Mouse (Mus musculus) heart, embryonic 13.5 days (tissue): ENCODE results near the gene Myh3. TPM values are rescaled to one million over a fixed set of nuclear protein-coding genes. Genes with fewer than 3 reads are reported as not detected.

ENCODE experiments used
- ATAC-seq: fragments of 200-750 bp; cut with Nextera tagmentation; 2 replicates; pipeline ENCODE4 v1.8.0; 2017; ENCODE audit warnings: moderate TSS enrichment; ENCODE audit not compliant: insufficient number of reproducible peaks, low FRiP score, low TSS enrichment; ENCODE audit errors: extremely low read depth
- H3K27ac ChIP-seq: fragments of 300-500 bp; sonication (generic); replicated peaks from 2 replicates; pipeline ENCODE4 v1.5.1; 2015; ENCODE audit warnings: moderate library complexity, mild to moderate bottlenecking, inconsistent platforms
- H3K27me3 ChIP-seq: fragments of 300-500 bp; sonication (generic); replicated peaks from 2 replicates; pipeline ENCODE4 v1.6.1; 2015; ENCODE audit warnings: mild to moderate bottlenecking, inconsistent platforms
- H3K36me3 ChIP-seq: fragments of 300-500 bp; sonication (generic); 2 replicates; pipeline ENCODE4 v1.6.1; 2015; ENCODE audit warnings: mild to moderate bottlenecking, inconsistent platforms
- H3K4me1 ChIP-seq: fragments of 300-500 bp; sonication (generic); 2 replicates; pipeline ENCODE4 v1.6.1; 2015; ENCODE audit warnings: inconsistent platforms
- H3K4me2 ChIP-seq: fragments of 300-500 bp; sonication (generic); 2 replicates; pipeline ENCODE4 v1.6.1; 2015; ENCODE audit warnings: inconsistent platforms, mild to moderate bottlenecking, moderate library complexity
- H3K4me3 ChIP-seq: fragments of 300-500 bp; sonication (generic); 2 replicates; pipeline ENCODE4 v1.5.1; 2015; ENCODE audit warnings: moderate library complexity, mild to moderate bottlenecking, inconsistent platforms
- H3K9ac ChIP-seq: fragments of 300-500 bp; sonication (generic); 2 replicates; pipeline ENCODE4 v1.6.1; 2015; ENCODE audit warnings: inconsistent platforms, mild to moderate bottlenecking, moderate library complexity
- H3K9me3 ChIP-seq: fragments of 300-500 bp; sonication (generic); 2 replicates; pipeline ENCODE4 v1.6.1; 2016; ENCODE audit warnings: inconsistent platforms
- WGBS: fragments of 180-500 bp; shearing (Covaris S2); methylation state at CpG from one replicate; pipeline ENCODE4 v1.1.7; 2015; ENCODE audit warnings: mixed read lengths; 5-methylcytosine and 5-hydroxymethylcytosine counted together
- polyA plus RNA-seq: library from polyadenylated mRNA; unstranded; fragments of >200 nt; fragmentation: Nextera tagmentation; extraction: Ambion mirVana; gene quantifications from 2 replicates; pipeline ENCODE4 v1.2.1, GENCODE M21; 2015

Myh3 gene
- polyA plus RNA-seq, 1 experiment from 2014 or later = 0.75 TPM

DNA sequence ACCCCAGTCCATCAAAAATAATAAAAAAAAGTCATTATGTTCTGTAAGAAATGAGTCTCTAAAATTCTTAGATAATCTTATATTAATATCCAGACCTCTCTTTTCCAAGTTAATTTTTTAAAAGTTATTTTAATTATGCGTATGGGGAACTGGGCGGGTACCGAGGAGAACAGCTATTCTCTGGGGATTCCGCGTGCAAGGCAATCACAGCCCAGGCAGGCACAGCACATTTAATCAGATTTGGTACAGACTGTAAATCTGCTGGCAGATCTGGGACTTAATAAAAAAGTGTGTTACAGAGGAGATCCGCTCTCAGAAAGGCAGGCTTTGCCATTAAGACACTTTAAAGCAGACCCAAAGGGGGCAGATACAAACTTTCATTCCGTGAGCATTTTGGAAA is 46.8 kb downstream of the Myh3 start:
- WGBS = 84% methylated on average over 7 of the region's 7 CpGs
- H3K27ac ChIP-seq = no peak overlapping the region
- H3K4me3 ChIP-seq = no peak overlapping the region
- H3K9me3 ChIP-seq = 0 out of 2 replicates have a peak, but pooled peaks cover 5% of the 10 kb centered on the region
- H3K4me2 ChIP-seq = no peak overlapping the region
- no peak overlapping the region for H3K9ac ChIP-seq
- no peaks in the 10 kb centered on the region; the same call in 1 of the 2 replicates for H3K27me3 ChIP-seq
- no peaks in the 10 kb centered on the region for H3K4me1 ChIP-seq
- H3K36me3 ChIP-seq = no peaks in the 10 kb centered on the region
- ATAC-seq = no peak

DNA sequence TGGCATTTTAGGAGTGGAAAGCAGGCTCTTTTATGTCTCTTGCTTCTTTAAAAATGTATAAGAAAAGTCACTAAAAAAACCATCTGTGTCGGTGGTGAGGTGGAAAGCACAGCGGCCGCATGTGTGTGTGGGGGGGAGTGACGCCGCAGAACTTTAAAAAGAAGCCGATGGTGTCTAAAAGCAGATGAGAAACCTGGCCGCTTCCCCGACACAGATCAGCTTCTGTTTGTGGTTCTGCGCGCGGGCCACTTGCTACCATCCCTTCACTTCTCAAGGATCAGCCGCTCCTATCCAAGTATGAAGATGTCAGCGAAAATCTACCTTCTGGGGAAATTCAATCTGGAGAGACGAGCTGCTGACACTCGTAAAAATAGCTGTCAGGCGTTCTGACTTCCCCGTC is 47.3 kb downstream of the Myh3 start:
- Histone ChIP-seq H3K9me3 (0 out of 2 replicates have a peak, but pooled peaks cover 5% of the 10 kb centered on the region), H3K36me3 (no peaks in the 10 kb centered on the region), H3K9ac (no peak overlapping the region), H3K4me3 (no peak overlapping the region), H3K4me2 (no peak overlapping the region), H3K27ac (no peak overlapping the region), H3K4me1 (no peaks in the 10 kb centered on the region), H3K27me3 (no peaks in the 10 kb centered on the region; the same call in 1 of the 2 replicates)
- no peak for ATAC-seq
- 69% methylated on average over 17 of the region's 17 CpGs for WGBS

DNA sequence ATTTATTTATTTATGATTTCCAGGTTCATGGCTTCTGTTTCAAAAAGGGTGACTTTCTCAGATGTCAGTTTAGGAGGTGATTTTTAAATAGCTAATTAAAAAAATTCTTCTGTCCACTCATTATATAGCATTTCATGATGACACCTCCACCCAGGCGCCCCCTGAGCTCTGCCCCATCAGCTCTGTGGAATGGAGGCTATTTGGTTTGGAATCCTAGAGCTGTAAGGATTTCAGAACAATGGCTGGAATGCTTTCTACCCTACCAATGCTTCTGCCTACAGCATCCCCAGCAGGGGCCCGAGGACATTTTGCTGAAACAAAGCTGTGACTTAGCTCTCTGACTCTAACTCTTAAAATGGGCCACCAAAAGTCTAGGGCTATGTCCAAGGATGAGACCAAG is 55.4 kb downstream of the Myh3 start:
- H3K27ac ChIP-seq = no peak overlapping the region
- no peak overlapping the region for H3K4me2 ChIP-seq
- H3K4me1 ChIP-seq = no peaks in the 10 kb centered on the region
- H3K27me3 ChIP-seq = no peaks in the 10 kb centered on the region
- no peaks in the 10 kb centered on the region for H3K9me3 ChIP-seq
- H3K36me3 ChIP-seq = no peaks in the 10 kb centered on the region
- H3K4me3 ChIP-seq = no peak overlapping the region
- no peak for ATAC-seq
- no peak overlapping the region for H3K9ac ChIP-seq
- 72% methylated on average over 2 of the region's 2 CpGs for WGBS

DNA sequence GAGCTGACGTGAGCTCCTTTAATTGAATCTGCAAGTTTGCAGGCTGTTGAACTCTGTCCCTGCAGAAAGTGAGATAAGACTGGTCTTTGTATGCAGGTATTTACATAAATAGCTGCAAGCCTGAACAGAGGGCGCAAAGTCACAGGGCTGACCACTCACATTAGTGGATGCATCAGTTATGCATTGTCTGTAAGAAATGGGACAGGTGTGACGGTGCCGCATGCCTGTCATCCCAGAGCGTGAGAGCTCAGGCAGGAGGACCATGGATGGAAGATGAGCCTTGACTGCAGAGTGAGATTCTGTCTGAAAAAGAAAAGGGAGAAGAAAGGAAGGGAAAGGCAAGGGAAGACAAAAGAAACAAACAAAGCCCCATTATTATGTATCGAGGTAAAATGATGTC is 56.6 kb downstream of the Myh3 start:
- H3K4me2 ChIP-seq = no peak overlapping the region
- H3K4me3 ChIP-seq = no peak overlapping the region
- no peak overlapping the region for H3K27ac ChIP-seq
- no peak overlapping the region for H3K9ac ChIP-seq
- no peaks in the 10 kb centered on the region for H3K36me3 ChIP-seq
- ATAC-seq = no peak
- H3K27me3 ChIP-seq = no peaks in the 10 kb centered on the region
- no peaks in the 10 kb centered on the region for H3K4me1 ChIP-seq
- H3K9me3 ChIP-seq = no peaks in the 10 kb centered on the region
- 70% methylated on average over 6 of the region's 6 CpGs for WGBS

DNA sequence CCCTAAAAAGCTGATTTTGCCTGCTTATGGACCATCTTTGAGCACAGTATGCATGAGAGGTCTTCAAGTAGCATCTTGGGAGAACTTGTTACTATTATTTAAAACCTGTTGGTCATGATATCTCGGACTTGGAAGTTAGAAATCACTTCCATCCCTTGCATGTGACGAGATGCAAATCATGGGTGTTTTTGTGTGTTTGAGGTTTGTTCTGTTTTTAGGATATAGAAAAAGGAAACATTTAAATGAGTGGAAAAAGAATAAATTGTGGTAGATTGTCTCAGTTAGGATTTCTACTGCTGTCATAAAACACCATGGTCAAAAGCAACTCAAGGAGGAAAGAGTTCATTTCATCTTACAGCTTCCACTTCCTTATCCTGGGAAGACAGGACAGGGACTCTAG is 57.4 kb downstream of the Myh3 start:
- no peak for ATAC-seq
- no peak overlapping the region for H3K9ac ChIP-seq
- no peak overlapping the region for H3K4me3 ChIP-seq
- no peak overlapping the region for H3K4me2 ChIP-seq
- no peaks in the 10 kb centered on the region for H3K4me1 ChIP-seq
- H3K9me3 ChIP-seq = no peaks in the 10 kb centered on the region
- no peaks in the 10 kb centered on the region for H3K36me3 ChIP-seq
- 80% methylated on average over 2 of the region's 2 CpGs for WGBS
- no peaks in the 10 kb centered on the region for H3K27me3 ChIP-seq
- no peak overlapping the region for H3K27ac ChIP-seq

DNA sequence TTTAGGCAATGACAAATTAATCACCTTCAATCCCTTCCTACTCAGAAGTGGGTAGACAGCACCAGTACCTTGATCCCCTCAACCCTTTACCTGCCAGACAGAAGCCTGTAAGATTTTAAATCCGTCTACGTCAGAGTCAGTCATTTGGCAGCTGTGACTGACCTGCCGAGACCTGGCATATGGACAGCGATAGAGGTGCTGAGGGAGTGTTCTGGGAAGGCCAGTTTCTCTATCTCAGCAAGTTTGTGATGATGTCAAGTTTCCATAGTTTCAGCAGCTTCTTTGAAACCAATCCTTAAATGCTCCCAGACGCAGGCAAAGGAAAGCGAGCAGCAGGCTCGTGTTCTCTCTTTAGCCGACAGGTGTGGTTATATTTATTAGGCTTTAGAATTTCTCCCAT is 61.5 kb downstream of the Myh3 start:
- no peak overlapping the region for H3K4me2 ChIP-seq
- no peak for ATAC-seq
- 63% methylated on average over 8 of the region's 8 CpGs for WGBS
- no peak overlapping the region for H3K4me3 ChIP-seq
- H3K9ac ChIP-seq = no peak overlapping the region
- no peak overlapping the region for H3K27ac ChIP-seq
- H3K36me3 ChIP-seq = no peaks in the 10 kb centered on the region
- H3K27me3 ChIP-seq = no peaks in the 10 kb centered on the region
- no peaks in the 10 kb centered on the region for H3K4me1 ChIP-seq
- H3K9me3 ChIP-seq = no peaks in the 10 kb centered on the region

DNA sequence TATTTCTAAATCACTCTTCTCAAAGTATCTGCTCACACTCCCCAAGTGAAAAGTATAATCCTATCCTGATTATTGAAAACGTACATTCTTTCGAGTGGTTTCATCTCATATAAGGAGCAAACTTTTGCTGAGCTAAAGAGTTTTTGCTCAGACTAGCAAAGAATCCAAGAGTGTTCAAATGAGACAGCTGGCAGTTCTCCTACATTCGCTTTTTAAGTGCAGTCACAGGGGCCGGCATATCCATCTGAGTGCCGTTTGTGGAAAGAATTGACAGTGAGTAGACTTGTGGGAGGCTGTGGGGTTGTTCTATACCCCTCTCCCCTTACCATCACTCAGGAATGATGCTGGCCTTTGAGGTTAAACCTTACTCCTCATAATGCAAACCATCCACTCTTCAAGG is 62.1 kb downstream of the Myh3 start:
- 70% methylated on average over 5 of the region's 5 CpGs for WGBS
- no peaks in the 10 kb centered on the region for H3K4me1 ChIP-seq
- H3K27ac ChIP-seq = no peak overlapping the region
- no peak for ATAC-seq
- H3K9ac ChIP-seq = no peak overlapping the region
- H3K36me3 ChIP-seq = no peaks in the 10 kb centered on the region
- H3K9me3 ChIP-seq = no peaks in the 10 kb centered on the region
- no peaks in the 10 kb centered on the region for H3K27me3 ChIP-seq
- H3K4me3 ChIP-seq = no peak overlapping the region
- H3K4me2 ChIP-seq = no peak overlapping the region

DNA sequence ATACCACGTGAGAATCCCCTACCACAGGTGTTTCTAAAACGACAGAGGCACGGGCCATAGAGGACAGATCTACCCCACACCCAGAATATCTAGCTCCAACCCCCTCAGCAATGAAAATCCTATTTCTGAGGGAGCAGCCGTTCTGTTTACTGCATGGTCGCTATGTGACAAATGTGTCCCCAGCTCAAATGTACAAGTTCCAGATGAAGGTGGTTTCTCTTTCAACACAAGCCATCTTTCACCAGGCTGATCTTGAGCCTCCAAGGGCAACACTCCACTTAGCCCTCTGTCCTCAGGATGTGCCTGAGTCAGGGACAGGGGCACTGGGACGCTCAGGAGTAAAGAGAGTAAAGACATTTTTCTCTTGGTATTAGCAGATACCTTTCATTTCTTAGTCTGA is 62.9 kb downstream of the Myh3 start:
- ATAC-seq = no peak
- Histone ChIP-seq H3K27me3 (no peaks in the 10 kb centered on the region), H3K9ac (no peak overlapping the region), H3K4me2 (no peak overlapping the region), H3K36me3 (no peaks in the 10 kb centered on the region), H3K27ac (no peak overlapping the region), H3K4me1 (no peaks in the 10 kb centered on the region), H3K4me3 (no peak overlapping the region), H3K9me3 (no peaks in the 10 kb centered on the region)
- whole genome bisulfite sequencing = 54% methylated on average over 6 of the region's 6 CpGs

DNA sequence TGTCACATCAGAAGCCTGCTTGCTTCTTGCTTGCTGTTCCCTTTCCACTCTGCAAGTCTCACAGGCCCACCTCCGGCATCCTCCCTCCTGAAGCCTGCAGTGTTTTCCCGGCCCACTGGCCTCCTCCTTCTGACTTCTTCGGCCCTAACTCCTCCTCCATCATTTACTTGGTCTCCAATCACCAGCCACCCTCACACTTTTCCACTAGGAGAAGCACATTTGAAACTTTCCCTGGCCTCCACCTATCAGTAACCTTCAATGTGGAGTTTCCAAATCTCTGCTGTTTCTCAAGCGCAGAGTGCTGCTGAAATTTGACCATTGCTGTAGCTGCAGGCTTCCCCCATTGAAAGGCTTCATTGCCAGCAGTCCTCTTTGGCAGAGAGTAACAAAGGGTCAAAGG is 63.9 kb downstream of the Myh3 start:
- 67% methylated on average over 4 of the region's 4 CpGs for WGBS
- Histone ChIP-seq H3K9me3 (no peaks in the 10 kb centered on the region), H3K36me3 (no peaks in the 10 kb centered on the region), H3K9ac (no peak overlapping the region), H3K27me3 (no peaks in the 10 kb centered on the region), H3K27ac (no peak overlapping the region), H3K4me2 (no peak overlapping the region), H3K4me3 (no peak overlapping the region), H3K4me1 (no peaks in the 10 kb centered on the region)
- ATAC-seq = no peak

DNA sequence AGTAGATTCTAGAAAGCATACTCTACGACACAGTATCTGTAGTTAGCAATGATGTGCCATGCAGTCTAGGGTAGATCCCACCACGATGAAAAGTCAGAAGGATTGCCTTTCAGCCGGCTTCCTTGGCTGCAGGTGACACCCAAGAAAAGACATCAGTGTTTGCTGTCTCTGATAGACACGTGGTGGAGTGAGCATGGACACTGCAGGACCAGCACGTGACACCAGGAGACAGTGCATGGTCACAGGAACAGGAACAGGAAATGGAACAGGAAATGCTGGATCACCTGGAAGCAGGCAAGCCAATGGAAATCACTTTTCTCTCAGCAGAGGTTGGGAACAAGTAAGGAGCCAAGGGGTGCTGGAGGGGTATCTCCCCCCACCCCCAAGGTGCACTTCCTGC is 65.0 kb downstream of the Myh3 start:
- Histone ChIP-seq H3K4me1 (no peaks in the 10 kb centered on the region), H3K4me3 (no peak overlapping the region), H3K27ac (no peak overlapping the region), H3K36me3 (no peaks in the 10 kb centered on the region), H3K9me3 (no peaks in the 10 kb centered on the region), H3K9ac (no peak overlapping the region), H3K4me2 (no peak overlapping the region), H3K27me3 (no peaks in the 10 kb centered on the region)
- ATAC-seq = no peak
- WGBS = 71% methylated on average over 5 of the region's 5 CpGs

DNA sequence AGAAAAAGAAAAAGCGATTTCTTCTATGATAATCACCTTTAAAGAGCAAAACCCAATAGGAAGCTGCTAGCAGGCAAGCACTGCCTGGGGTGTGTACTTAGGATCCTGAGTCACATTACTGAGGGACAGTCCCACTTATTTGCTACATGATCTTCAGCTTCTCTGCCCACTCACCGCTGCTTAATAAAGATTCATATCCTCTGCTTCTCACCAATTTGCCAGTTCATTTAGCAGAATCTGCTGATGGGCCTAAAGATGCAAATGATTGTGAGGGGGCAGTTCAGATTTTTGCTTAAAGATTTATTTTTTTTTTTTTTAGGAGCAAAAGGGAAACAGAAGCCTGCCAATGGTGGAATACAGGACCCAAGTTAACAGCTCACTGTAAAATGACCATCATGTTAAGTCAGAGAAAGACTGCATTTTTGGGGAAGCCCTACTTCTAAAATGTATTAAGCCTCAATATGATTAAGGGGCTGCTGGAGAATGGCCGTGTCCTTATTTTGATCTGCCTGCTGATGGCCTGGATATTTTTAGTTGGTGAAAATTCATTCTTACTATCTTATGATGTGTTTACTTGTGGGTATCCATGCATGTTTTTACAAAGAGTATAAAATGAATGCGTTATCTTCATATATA is 65.9 kb downstream of the Myh3 start:
- WGBS = 78% methylated on average over 4 of the region's 4 CpGs
- H3K4me1 ChIP-seq = no peaks in the 10 kb centered on the region
- ATAC-seq = no peak
- H3K4me2 ChIP-seq = no peak overlapping the region
- no peak overlapping the region for H3K27ac ChIP-seq
- H3K27me3 ChIP-seq = no peaks in the 10 kb centered on the region
- no peak overlapping the region for H3K4me3 ChIP-seq
- no peak overlapping the region for H3K9ac ChIP-seq
- H3K36me3 ChIP-seq = no peaks in the 10 kb centered on the region
- no peaks in the 10 kb centered on the region for H3K9me3 ChIP-seq

DNA sequence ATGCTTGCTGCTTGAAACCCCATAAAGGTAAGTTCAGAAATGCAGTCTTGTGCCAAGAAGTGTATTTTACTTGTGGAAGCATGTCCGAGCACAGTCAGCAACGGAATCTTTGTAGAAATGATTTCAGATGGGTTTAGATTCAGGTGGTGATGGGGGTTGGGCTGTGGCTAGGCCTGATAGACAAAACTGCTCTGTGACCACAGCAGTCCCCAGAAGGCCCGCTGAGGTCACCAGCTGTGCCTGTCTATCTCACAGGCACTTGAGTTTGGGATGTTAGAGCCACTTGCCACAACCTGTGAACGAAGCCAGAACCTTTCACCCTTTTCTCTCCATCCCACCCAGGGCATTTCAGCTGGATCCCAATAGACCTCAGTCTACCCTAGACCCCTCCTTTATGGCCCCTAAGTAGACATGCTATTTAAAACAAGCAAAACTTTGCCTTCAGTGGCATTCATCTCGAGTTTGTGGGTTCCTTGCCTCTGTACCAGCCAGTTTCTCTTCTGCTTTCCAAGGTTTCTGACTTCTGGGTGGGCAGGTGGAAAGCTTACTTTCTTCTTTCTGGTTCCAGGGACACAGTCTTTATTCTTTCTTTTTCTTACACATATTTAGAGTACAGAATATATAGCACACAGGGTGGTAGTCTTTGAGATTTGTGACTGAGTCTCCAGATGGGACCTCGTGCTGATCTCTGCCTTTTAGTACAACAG is 66.6 kb downstream of the Myh3 start:
- 50% methylated on average over 6 of the region's 6 CpGs for WGBS
- H3K9ac ChIP-seq = no peak overlapping the region
- H3K36me3 ChIP-seq = no peaks in the 10 kb centered on the region
- no peak overlapping the region for H3K27ac ChIP-seq
- H3K4me1 ChIP-seq = no peaks in the 10 kb centered on the region
- no peak for ATAC-seq
- H3K27me3 ChIP-seq = no peaks in the 10 kb centered on the region
- no peak overlapping the region for H3K4me3 ChIP-seq
- no peak overlapping the region for H3K4me2 ChIP-seq
- H3K9me3 ChIP-seq = no peaks in the 10 kb centered on the region
